In genomic region chr16:65212367-65212766, GRCm38 (mm10) we compare ENCODE assay signal across 20 mouse cellular contexts.
A peak's percentile ranks its signal among the peaks of the same experiment; 100 is the strongest.
DNase-seq lines count a peak whose midpoint lies in the region; ATAC-seq lines count a peak whose summit lies in the region.
"Had no signal": no experiment of that assay in that cellular context is flagged by ENCODE, and none has a peak within 500 bp of the region (broad histone marks: within the 10 kb centered on the region; RNA-seq: fewer than 3 reads in every experiment).

No protein-coding gene starts in this region.

- peak; percentile 96 for ATAC-seq in frontal cortex, adult (ENCODE audit: low TSS enrichment)
- ATAC-seq: activated CD4-positive, CD25-positive, alpha-beta regulatory T cell, adult 4 months; CD4-positive, CD25-positive, alpha-beta regulatory T cell, adult 4 months; Patski had no signal

- no peak for DNase-seq in frontal cortex, postnatal 25 days (ENCODE audit: low spot score in 2 of 2)
- DNase-seq in right cerebral cortex, adult 18-20 months: peak; percentile 11
- no peak for DNase-seq in right cerebral cortex, postnatal 25 days
- peak; percentile 53 for DNase-seq in brain, adult 2 months (ENCODE audit: low read depth, low spot score)
- DNase-seq in cerebellum, postnatal 10 days: no peak
- DNase-seq: adrenal gland, adult 2 months; adrenal gland, adult 8-10 months; adrenal gland, postnatal 10 days; adrenal gland, postnatal 14 days; adrenal gland, postnatal 25 days; adrenal gland, postnatal 36 days; B cell, adult 2 months; cerebellum, adult 11 months; cerebellum, adult 11-12 months; cerebellum, adult 18-20 months; cerebellum, adult 2 months had no signal

Comparison
In these comparisons a context has a peak if more than half of its experiments do, and no peak if none do; other contexts are left out.
1. DNase-seq: peak in right cerebral cortex, adult 18-20 months (single experiment) and brain, adult 2 months (single experiment); none in frontal cortex, postnatal 25 days (0 of 2), right cerebral cortex, postnatal 25 days (single experiment) and cerebellum, postnatal 10 days (0 of 2).